Mouse (Mus musculus): ENCODE measurements at regions not wholly inside any gene's neighbourhood (a gene's known extent, or its start where the extent isn't known, plus 50 kb on each side); places are given as distances from the start of the nearest gene placed in this dataset.

GRCm38 (mm10) chr17:18715501-18715900 is 142.6 kb downstream of the Vmn2r96 start:
- ATAC-seq = peak; percentile 30

- peak; percentile 46 for ATAC-seq
Measured at GRCm38 (mm10) chr17:18718275-18718674, 145.3 kb downstream of the Vmn2r96 start.

GRCm38 (mm10) chr17:18719795-18720194 is 146.8 kb downstream of the Vmn2r96 start:
- ATAC-seq = peak; percentile 56

Data from inflammation-experienced regulatory T-cells, adult 6 months (primary cell).